Mouse (Mus musculus) thymus, postnatal 4 days (tissue): ENCODE measurements around the gene Cldn15.

Source experiments
- DNase-seq: peaks from one replicate; pipeline ENCODE4 v3.0.0; 2021

The Cldn15 gene

GRCm38 (mm10) chr5:136986695-136987137 lies 20.3 kb downstream of the Cldn15 start, which contains the start of gene Plod3:
Gene Plod3, plus strand, starts transcription at chr5:136987019.
- DNase-seq: peak; percentile 97

DNA sequence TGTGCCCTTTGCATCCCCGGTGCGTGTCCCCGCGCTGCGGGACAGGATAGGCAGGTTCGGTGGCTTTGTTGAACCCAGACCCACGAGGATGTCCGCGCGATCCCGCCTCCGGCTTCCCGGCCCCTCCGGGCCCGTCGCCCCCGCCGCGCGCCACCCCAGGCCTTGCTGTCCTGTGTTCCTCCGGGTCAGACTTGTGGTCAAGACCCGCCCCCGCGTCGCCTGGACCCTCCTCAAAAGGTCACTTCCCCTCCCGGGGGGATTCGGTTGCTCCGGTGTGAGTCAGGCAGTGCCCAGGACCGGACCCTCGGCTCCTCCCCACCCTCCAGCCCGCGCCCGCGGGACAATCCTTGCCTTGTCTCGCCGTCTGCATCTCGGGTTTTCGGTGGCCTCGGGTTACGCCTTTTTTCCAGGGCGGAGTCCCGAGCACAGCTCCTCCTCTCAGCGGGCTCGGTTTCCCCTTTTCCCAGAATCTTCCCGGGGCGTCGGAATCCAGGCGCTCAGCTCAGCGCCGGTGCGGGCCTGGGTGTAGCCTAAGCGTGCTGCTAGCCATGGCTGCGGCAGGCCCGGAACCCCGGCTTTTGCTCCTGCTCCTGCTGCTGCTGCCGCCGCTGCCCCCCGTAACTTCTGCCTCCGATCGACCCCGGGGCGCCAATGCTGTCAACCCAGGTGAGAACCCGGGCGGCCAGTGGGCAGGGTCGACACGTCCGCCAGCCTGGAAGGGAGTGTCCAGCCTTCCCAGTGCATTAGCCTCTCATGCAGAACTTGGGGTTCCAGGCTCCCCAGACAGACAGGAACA lies 20.9 kb downstream of the Cldn15 start:
- DNase-seq: peak; percentile 75

- DNase-seq: no peak
These were observed 21.5 kb downstream of the Cldn15 start, which contains the start of gene Znhit1 for GRCm38 (mm10) chr5:136987934-136988271. Gene Znhit1, minus strand, starts transcription at chr5:136988021.

DNA sequence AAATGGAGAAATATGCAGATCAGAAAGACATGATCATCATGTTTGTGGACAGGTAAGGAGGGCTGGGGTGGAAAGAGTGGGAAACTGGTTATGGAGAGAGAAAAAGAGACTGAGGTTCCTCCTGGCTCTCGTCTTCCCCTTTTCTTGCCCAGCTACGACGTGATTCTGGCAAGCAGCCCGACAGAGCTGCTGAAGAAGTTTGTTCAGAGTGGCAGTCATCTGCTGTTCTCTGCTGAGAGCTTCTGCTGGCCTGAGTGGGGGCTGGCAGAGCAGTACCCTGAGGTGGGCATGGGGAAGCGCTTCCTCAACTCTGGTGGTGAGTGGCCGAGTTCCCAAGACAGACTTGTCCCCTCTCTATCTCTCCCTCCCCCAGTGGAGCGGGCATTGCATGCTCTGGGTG lies 22.0 kb downstream of the Cldn15 start:
- no peak for DNase-seq

DNA sequence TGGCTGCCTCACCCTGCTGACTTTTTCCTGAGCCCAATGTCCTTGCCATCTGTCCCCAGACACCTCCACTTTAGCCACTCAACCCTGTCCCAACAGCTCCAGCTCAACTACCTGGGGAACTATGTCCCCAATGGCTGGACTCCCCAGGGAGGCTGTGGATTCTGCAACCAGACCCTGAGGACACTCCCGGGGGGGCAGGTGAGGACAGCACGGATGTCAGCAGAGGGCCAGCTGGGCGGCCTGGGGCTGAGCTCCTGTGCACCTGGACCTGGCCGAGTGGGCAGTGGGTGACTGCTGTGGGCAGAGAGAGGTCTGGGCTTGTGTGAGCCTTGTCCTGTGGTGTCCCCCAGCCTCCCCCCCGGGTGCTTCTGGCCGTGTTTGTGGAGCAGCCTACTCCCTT lies 23.4 kb downstream of the Cldn15 start:
- DNase-seq: no peak

- DNase-seq: no peak
These were observed 33.0 kb downstream of the Cldn15 start for GRCm38 (mm10) chr5:136999449-136999848.

- DNase-seq: no peak
These were observed 34.2 kb downstream of the Cldn15 start for GRCm38 (mm10) chr5:137000612-137001011.

DNA sequence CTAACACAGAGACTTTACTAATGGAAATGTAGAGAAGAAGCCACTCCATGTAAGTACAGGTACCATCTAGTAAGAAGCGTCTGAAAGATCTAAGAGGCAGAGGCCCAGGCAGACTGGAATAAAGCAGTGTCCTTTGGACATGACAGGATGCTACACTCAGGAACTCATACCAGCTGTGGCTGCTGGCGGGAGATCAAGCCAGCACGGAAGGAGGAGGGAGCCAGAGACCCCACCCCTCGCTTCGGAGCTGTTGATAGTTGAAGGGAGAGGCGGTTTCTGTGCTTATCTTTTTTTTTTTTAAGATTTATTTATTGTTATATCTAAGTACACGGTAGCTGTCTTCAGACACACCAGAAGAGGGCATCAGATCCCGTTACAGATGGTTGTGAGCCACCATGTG lies 40.9 kb downstream of the Cldn15 start:
- no peak for DNase-seq

DNA sequence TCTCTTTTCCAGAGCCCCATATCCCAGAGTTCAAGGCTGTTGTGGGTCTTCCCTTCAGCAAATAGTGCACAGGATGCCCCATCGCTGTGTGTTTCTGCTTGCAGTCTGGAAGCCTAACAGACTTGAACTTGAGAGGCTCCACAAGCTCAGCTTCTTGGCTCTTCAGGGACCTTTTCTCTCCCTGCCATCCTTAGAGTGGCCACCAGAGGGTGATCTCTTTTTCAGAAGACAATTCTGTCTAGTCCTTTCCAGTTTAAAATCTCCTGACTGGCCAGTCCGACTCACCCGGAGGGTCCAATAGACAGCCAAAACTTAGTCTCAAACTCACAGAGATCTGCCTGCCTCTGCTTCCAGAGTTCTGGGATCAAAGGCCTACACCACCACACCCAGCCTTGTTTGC lies 43.6 kb downstream of the Cldn15 start:
- peak; percentile 73 for DNase-seq

DNA sequence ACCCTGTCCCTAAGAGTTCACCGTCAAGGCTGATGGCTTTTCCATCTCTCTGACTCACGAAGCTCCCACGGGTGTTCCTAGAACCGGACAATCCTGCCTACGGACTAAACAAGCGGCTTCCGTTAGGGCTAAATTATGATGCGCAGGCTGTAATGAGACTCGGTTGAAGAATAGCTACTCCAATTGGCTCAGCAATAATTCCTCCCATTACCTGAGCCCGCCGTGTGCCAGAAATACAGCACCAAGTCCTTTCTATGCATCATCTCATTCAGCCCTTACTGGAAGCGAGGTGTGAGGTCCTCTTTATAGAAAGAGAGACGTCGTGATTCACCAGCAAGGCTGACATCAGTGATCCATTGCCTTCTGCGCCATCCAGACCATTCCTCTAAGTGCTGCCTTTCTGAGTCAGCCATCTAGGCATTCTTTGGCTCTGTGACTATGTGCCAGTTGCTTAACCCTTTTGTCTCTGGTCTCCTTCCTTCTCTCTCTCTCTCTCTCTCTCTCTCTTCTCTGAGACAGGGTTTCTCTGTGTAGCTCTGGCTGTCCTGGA lies 46.1 kb downstream of the Cldn15 start:
- no peak for DNase-seq

GRCm38 (mm10) chr5:137015913-137016312 lies 49.5 kb downstream of the Cldn15 start:
- no peak for DNase-seq

DNA sequence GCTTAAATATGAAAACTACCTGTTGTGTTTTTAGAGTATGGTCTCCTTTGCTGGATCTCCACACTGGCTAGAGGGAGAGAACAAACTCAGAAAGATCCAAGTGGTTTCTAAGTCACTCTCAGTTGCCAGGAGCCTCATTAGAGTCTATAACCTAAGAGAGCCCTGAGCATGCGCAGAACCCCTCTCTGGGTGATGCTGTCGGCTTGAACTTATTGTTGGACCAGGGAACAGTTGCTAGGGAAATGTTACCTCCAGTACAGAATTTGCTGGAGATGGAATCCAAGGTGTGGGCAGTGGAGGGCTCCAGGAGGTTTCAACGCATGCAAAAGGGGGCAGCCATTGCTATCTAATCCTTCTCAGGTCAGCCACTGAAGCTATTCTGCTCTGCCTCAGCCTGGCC lies 57.9 kb downstream of the Cldn15 start:
- DNase-seq: no peak

- DNase-seq: peak; percentile 95
These were observed 58.7 kb downstream of the Cldn15 start for GRCm38 (mm10) chr5:137025132-137025531.
